Mouse (Mus musculus): ENCODE data around the gene Olfr981.
"Not testable (repeated sequence)": the region's sequence is repeated elsewhere in the genome, so short reads cannot be mapped to it uniquely, and the experiment has no call there.

The Olfr981 gene

DNA sequence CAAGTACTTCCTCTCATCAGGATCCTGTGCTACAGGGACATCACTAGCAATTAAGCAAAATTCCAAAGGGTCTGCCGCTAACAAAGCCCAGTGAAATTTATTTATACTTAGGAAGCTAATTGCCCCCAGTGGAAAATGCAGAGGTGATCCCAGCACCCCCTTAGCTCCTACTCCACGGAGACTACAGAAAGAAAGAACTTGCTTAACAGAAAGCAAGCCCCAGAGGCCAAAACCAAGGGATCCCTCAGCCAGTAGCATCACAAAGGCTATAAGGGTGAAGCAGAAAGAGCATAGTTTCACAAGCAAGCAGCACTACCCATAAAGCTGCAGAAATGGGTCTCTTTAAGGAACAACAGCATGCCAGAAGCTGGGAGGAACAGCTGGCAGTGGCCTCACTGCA is at the start of gene Olfr981:
TSS of gene Olfr981 (plus strand) at position 301 of the 400 bp plus-strand sequence.
- no peak for DNase-seq

DNA sequence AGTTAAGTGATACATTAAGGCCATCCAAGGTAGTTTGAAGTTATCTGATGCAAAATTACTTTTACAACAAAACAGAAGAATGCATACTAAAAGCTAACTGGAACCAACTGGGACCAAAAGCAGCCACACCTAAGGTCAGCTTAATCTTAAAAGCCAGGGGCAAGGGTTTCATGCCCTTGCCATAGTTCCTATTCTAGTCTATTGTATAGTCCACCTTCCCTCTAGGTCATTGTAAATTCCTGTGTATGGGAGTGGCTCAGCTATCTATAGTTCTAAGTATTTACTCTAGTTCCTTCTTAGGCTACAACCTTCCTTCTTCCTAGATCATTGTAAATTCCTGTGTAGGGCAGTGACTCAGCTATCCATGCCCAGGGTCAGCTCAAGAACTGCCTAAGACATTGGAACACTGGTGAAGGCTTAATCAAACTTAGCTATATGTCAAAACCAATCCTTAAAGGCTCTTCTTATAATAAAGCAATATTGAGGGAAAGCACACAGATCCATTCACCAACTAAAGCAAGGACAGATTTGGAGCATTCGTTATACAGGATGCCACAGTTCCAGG is 44.6 kb upstream of the Olfr981 start:
- DNase-seq, result not testable (repeated sequence)

DNA sequence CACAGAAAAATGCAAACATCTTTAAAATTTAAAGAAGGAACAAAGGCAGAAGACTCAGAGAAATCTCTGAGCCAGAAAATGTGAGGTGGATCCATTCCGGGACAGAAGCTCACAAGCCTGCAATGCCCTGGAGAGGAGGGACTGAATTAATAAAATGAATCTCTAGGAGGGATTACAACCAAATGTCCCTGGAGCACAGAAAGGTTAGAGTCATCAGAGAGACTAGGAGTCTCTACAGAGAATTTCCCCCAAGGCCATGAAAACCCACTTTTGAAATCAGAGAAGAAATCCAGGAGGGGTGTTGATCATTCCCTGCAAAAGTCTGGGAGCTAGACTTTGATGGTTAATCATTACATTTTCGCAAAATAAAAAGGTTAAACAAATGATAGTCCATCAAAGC is 29.5 kb upstream of the Olfr981 start, which contains the start of gene Olfr978:
TSS of gene Olfr978 (plus strand) at position 301 of the 400 bp plus-strand sequence.
- DNase-seq, result no peak

DNA sequence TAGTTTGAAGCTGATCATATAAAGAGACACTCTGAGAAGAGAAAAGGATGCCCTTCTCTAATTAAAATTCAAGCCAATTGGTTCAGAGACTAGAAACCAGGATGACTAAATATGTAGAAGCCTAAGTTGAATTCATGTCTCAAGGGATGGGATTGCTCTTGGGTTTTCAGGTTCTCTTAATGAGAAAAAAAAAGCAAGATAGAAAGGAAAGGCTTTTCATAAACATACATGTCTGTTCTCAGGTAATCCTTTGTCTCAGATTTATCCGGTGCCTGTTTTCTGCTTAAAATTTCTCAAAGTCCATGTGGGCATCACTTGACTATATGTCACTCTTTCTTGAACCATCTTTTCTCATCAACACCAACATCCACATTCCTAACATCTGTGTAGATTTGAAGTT is 17.9 kb upstream of the Olfr981 start, which contains the start of gene Olfr979:
TSS of gene Olfr979 (minus strand) at position 101 of the 400 bp plus-strand sequence.
- DNase-seq, result no peak

DNA sequence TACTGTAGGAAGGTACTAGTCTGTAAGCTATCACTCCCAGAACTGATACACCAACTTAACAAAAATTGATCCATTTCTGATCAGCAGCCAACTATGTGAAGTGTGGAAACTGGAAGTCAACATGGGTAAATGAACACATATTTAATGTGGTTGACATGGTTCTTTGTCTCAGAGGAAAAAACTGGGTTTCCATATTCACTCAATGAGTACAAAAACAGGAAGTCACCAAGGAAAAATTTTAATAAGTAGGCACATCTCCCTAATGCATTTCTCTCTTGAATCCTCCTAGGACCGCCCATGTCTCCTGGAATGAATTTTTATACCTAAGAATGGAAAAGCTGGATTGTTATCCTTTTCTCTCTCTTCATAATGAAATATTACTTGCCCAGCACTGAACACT is 11.8 kb upstream of the Olfr981 start, which contains the start of gene Olfr980:
TSS of gene Olfr980 (minus strand) at position 101 of the 400 bp plus-strand sequence.
- DNase-seq, result no peak

DNA sequence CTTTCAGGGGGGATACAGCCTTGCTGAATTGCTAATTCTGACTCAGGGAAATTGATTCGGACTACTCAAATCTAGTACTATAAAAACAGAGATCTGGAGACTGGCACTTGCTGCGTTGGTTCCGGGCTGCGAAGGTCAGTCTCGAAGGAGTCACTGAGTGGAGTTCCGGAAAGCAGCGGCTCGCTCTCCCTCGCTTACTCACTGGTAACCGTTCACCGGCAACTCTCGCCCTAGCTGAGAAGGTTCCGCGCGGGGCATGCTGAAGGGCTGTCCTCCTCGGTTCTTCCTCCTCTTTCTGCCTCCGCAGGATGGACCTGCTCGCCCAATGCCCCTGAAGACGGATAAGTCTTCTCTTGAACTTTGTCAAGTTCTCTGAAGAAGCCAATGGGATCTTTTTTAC is 28.9 kb downstream of the Olfr981 start:
- DNase-seq, result no peak

DNA sequence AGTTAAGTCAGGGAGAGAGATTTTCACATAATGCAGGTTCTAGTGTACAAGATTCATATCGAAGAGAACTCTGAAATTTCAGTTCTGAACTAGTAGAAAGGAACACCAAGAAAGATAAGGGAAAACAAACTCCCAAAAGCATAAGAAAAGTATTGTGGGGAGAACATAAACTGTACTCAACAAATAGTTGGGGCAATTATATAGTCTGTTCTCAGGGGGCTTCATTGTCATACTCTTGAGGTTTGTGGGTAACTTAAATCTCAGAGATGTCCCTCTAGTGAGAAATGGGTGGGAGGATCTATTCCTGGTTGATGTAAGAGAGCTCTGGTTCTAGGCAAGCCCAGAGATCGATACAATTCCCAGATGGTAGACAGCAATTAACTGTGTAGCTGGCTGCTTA is 52.3 kb downstream of the Olfr981 start, which contains the start of gene Olfr982:
TSS of gene Olfr982 (plus strand) at position 301 of the 400 bp plus-strand sequence.
- DNase-seq, result no peak
